Mouse (Mus musculus): ENCODE data around the gene Trpm7. TPM values are rescaled to one million over a fixed set of nuclear protein-coding genes. Genes with fewer than 3 reads are reported as not detected.

Trpm7 gene
- polyA plus RNA-seq, 1 experiment from 2014 or later = 53.3 TPM

GRCm38 (mm10) chr2:126780286-126780685 is 95.7 kb downstream of the Trpm7 start:
- POLR2A ChIA-PET = no interaction called here
- H3K27me3 ChIP-seq = no peaks in the 10 kb centered on the region
- DNase-seq (ENCODE audit: low read depth, low spot score) = no peak
- CTCF ChIA-PET = interaction anchor here (3.4 kb wide), 1 partner anchor 13 kb away, joined by 12 read pairs; no protein-coding TSS in a partner anchor
- in situ Hi-C loops (cut with MboI; ENCODE audit: low pct_unique_long_range_greater_than_20kb) = loop anchor here (5.0 kb wide), 1 partner anchor 183 kb away; no protein-coding TSS in a partner anchor
- no peak for TF ChIP-seq CTCF (IDR thresholded peaks at IDR 0.05)
- ATAC-seq = no peak

DNA sequence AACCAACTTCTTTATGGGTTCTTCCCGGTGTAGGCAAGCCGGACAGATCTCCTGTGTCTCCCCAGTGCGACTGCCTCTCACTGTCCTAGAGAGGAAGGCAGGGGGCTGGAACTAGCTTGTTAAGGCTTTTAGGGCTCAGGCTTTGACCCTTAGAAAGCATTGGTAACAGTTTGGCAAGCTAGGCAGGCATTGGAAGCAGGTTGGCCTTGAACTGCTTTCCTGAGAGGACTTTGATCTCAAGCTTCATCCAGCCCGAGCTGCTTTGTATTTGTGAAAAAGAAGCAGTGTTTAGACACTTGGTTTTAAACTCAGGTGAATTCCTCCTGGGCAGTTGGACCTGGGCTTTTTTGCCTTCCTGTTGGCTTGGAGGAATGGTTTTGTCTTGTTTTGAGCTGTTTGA is 97.2 kb downstream of the Trpm7 start:
- CTCF ChIA-PET = no interaction called here
- in situ Hi-C loops (cut with MboI; ENCODE audit: low pct_unique_long_range_greater_than_20kb) = no loop called here
- H3K27me3 ChIP-seq = no peaks in the 10 kb centered on the region
- no peak for DNase-seq (ENCODE audit: low read depth, low spot score)
- ATAC-seq = no peak
- POLR2A ChIA-PET = no interaction called here
- TF ChIP-seq CTCF (IDR thresholded peaks at IDR 0.05) = no peak

- DNase-seq (ENCODE audit: low read depth, low spot score) = no peak
- H3K27me3 ChIP-seq = no peaks in the 10 kb centered on the region
- ChIA-PET POLR2A (no interaction called here), CTCF (interaction anchor here (1.2 kb wide), 1 partner anchor 13 kb away, joined by 4 read pairs; no protein-coding TSS in a partner anchor)
- no peak for TF ChIP-seq CTCF (IDR thresholded peaks at IDR 0.05)
- no peak for ATAC-seq
- in situ Hi-C loops (cut with MboI; ENCODE audit: low pct_unique_long_range_greater_than_20kb) = no loop called here
Observed at GRCm38 (mm10) chr2:126776416-126776815, 99.6 kb downstream of the Trpm7 start.

- ATAC-seq (no peak), DNase-seq (ENCODE audit: low read depth, low spot score) (no peak)
- TF ChIP-seq CTCF (IDR thresholded peaks at IDR 0.05) = no peak
- no peaks in the 10 kb centered on the region for H3K27me3 ChIP-seq
- POLR2A ChIA-PET = no interaction called here
- CTCF ChIA-PET = interaction anchor here (1.2 kb wide), 1 partner anchor 13 kb away, joined by 4 read pairs; no protein-coding TSS in a partner anchor
- in situ Hi-C loops (cut with MboI; ENCODE audit: low pct_unique_long_range_greater_than_20kb) = no loop called here
Observed at GRCm38 (mm10) chr2:126775951-126776350, 100.1 kb downstream of the Trpm7 start.

DNA sequence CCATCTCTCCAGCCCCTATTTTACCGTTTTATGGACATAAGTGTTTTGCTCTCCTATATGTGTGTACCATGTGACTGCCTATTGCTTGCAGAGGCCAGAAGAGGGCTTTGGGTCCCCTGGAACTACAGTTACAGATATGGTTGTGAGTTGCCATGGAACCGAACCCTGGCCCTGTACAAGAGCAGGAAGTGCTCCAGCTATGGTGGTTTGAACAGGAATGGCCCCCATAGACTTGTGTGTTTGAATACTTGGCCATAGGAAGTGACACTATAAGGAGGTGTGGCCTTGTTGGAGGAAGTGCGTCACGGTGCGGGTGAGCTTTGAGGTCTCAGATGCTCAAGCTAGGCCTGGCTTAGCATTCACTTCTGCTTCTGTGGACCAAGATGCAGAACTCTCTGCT is 103.8 kb downstream of the Trpm7 start:
- ATAC-seq = no peak
- ChIA-PET CTCF (no interaction called here), POLR2A (no interaction called here)
- no peak for TF ChIP-seq CTCF (IDR thresholded peaks at IDR 0.05)
- DNase-seq (ENCODE audit: low read depth, low spot score) = no peak
- no peaks in the 10 kb centered on the region for H3K27me3 ChIP-seq
- in situ Hi-C loops (cut with MboI; ENCODE audit: low pct_unique_long_range_greater_than_20kb) = no loop called here

DNA sequence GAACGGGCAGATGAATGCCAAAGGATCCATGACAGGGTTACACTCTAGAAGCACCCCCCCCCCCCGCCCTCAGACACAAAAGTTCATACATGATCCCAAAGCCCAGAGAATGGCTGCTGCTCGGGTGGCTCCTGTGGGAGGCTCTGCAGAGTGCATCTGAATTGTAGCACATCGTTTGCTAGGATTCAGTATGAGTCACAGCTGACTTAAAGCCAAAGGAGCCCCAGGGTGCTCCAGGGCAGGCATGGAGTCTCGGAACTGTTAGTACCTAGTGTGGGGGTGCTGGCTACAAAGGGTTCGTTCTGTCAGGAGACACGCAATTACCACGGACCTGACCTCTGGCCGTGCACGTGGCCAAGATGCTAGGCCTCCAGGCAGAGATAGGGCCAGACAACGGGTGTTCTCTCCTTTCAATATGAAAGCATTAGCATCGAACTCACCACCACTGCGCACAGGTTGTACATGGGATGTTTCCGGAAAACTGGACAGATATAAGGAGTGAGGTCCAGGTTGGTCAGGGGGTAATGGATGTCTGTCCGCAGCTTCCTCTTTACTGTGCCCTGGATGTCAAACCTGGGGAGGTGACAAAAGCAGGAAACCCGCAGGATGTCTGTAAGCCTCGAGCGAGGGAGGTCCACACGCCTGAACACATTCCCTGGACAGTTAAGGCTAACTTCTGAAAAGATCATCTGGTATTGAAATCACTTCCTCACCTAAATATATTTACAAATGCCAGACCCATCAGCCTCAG is 106.4 kb downstream of the Trpm7 start:
- ATAC-seq (peak; percentile 65), DNase-seq (ENCODE audit: low read depth, low spot score) (peak; percentile 9)
- H3K27me3 ChIP-seq = no peaks in the 10 kb centered on the region
- POLR2A ChIA-PET = no interaction called here
- no peak for TF ChIP-seq CTCF (IDR thresholded peaks at IDR 0.05)
- in situ Hi-C loops (cut with MboI; ENCODE audit: low pct_unique_long_range_greater_than_20kb) = no loop called here
- CTCF ChIA-PET = no interaction called here

DNA sequence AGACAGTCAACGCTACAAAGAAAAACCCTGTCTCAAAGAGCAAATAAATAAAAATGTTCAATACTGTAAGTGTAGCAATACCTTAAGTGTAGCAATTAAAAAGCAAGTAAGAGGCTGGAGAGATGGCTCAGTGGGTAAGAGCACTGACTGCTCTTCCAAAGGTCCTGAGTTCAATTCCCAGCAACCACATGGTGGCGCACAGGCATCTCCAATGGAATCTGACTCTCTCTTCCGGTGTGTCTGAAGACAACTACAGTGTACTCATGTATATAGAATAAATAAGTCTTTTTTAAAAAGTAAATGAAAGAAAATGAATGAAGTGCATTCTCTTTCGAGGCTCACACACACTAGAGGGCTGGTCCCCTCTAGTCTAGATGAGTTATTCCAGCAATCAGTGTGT is 107.8 kb downstream of the Trpm7 start:
- peak; percentile 33 for TF ChIP-seq CTCF (IDR thresholded peaks at IDR 0.05)
- POLR2A ChIA-PET = no interaction called here

DNA sequence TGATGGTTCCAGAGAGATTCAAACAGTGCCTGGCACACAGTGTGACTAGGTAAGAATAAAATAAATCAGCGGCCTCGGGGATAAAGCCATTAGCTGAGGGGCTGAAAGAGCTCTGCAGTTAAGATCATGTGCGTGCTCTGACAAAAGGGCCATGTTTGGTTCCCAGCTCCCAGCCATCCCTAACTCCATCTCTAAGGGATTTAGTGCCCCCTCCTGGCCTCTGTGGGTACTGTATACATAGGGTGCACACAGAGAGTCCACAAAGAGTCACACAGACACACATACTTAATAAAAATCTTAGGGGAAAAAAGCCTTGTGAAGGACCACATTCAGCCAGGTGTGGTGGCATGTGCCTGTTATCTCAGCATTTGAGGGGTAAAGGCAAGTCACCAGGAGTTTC is 108.4 kb downstream of the Trpm7 start:
- POLR2A ChIA-PET = no interaction called here
- no peaks in the 10 kb centered on the region for H3K27me3 ChIP-seq
- ATAC-seq = no peak
- in situ Hi-C loops (cut with MboI; ENCODE audit: low pct_unique_long_range_greater_than_20kb) = no loop called here
- no peak for TF ChIP-seq CTCF (IDR thresholded peaks at IDR 0.05)
- CTCF ChIA-PET = interaction anchor here (1.0 to 2.5 kb wide), 2 partner anchors 14 to 32 kb away, joined by 3 to 12 read pairs; no protein-coding TSS in a partner anchor
- no peak for DNase-seq (ENCODE audit: low read depth, low spot score)

More for the DNA sequence above, 107.8 kb downstream of the Trpm7 start:
- no peak for DNase-seq (ENCODE audit: low read depth, low spot score)
- ATAC-seq = no peak
- H3K27me3 ChIP-seq = no peaks in the 10 kb centered on the region
- in situ Hi-C loops (cut with MboI; ENCODE audit: low pct_unique_long_range_greater_than_20kb) = no loop called here
- CTCF ChIA-PET = interaction anchor here (2.5 kb wide), 1 partner anchor 13 kb away, joined by 12 read pairs; no protein-coding TSS in a partner anchor

GRCm38 (mm10) chr2:126765867-126766582 is 110.0 kb downstream of the Trpm7 start:
- POLR2A ChIA-PET = interaction anchor here (0.6 kb wide), 1 partner anchor 44 kb away, joined by 6 read pairs; no protein-coding TSS in a partner anchor
- CTCF ChIA-PET = interaction anchor here (1.0 to 2.5 kb wide), 3 partner anchors 14 to 231 kb away, joined by 3 to 12 read pairs (median 3); no protein-coding TSS in a partner anchor
- no peak for TF ChIP-seq CTCF (IDR thresholded peaks at IDR 0.05)
- ATAC-seq = no peak
- H3K27me3 ChIP-seq = no peaks in the 10 kb centered on the region
- in situ Hi-C loops (cut with MboI; ENCODE audit: low pct_unique_long_range_greater_than_20kb) = no loop called here
- no peak for DNase-seq (ENCODE audit: low read depth, low spot score)

DNA sequence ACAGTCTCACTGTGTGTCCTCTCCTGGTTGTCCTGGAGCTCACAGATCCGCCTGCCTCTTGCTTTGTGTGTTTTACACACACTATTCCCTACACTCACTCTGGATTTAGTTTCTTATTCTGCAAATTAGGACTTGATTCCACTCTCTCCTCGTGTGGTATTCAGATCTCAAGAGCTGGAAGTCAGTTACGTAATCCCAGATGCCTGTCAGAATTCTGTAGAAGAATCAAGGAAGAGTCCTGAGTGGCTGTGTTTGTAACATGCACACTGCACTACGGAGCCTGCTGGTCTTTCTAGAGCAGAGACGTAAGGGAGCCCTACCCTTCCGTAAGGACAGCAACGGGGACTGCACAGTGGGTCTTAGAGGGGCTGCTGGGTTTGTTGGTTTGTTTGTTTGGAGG is 116.7 kb downstream of the Trpm7 start:
- DNase-seq (ENCODE audit: low read depth, low spot score) (no peak), ATAC-seq (no peak)
- no peaks in the 10 kb centered on the region for H3K27me3 ChIP-seq
- POLR2A ChIA-PET = no interaction called here
- CTCF ChIA-PET = interaction anchor here (1.6 kb wide), 1 partner anchor 23 kb away, joined by 7 read pairs; no protein-coding TSS in a partner anchor
- in situ Hi-C loops (cut with MboI; ENCODE audit: low pct_unique_long_range_greater_than_20kb) = no loop called here
- no peak for TF ChIP-seq CTCF (IDR thresholded peaks at IDR 0.05)

GRCm38 (mm10) chr2:126755664-126756063 is 120.4 kb downstream of the Trpm7 start:
- ChIA-PET POLR2A (no interaction called here), CTCF (interaction anchor here (1.2 kb wide), 1 partner anchor 18 kb away, joined by 3 read pairs; no protein-coding TSS in a partner anchor)
- ATAC-seq (no peak), DNase-seq (ENCODE audit: low read depth, low spot score) (no peak)
- TF ChIP-seq CTCF (IDR thresholded peaks at IDR 0.05) = no peak
- in situ Hi-C loops (cut with MboI; ENCODE audit: low pct_unique_long_range_greater_than_20kb) = no loop called here
- H3K27me3 ChIP-seq = no peaks in the 10 kb centered on the region

Data from Patski (cell line).